Mouse (Mus musculus) spleen, adult 2 months (tissue): ENCODE data around the gene Cad. TPM values are rescaled to one million over a fixed set of nuclear protein-coding genes. Genes with fewer than 3 reads are reported as not detected.

Experiments
- DNase-seq, 2 experiments: peaks; one replicate each; pipeline versions ENCODE4 v3.0.0 to v3.0.0-alpha.2; 2012 to 2021; ENCODE audit warnings: low spot score in 2 of 2, low read depth in 1 of 2
- H3K27ac ChIP-seq: fragments of 200-500 bp; 2 replicates; pipeline ENCODE4 v1.5.1; 2012; ENCODE audit warnings: low read length, inconsistent platforms; ENCODE audit not compliant: insufficient read depth
- H3K27me3 ChIP-seq: fragments of 200-500 bp; 2 replicates; pipeline ENCODE4 v1.6.1; 2012; ENCODE audit warnings: mild to moderate bottlenecking, moderate library complexity, low read length, inconsistent platforms; ENCODE audit not compliant: control insufficient read depth, insufficient read depth
- H3K36me3 ChIP-seq: fragments of 200-500 bp; 2 replicates; pipeline ENCODE4 v1.6.1; 2012; ENCODE audit warnings: mild to moderate bottlenecking, low read length, inconsistent platforms; ENCODE audit not compliant: control insufficient read depth, insufficient read depth
- H3K4me1 ChIP-seq: fragments of 200-500 bp; 2 replicates; pipeline ENCODE4 v1.6.1; 2011; ENCODE audit warnings: inconsistent platforms; ENCODE audit not compliant: control insufficient read depth, insufficient read depth, insufficient read length
- H3K4me3 ChIP-seq: fragments of 200-500 bp; 2 replicates; pipeline ENCODE4 v1.5.1; 2011; ENCODE audit warnings: mild to moderate bottlenecking, inconsistent platforms; ENCODE audit not compliant: insufficient read depth, insufficient read length; ENCODE audit errors: extremely low read depth
- CTCF ChIP-seq: fragments of 200-500 bp; IDR thresholded peaks from 2 replicates; pipeline ENCODE4 v1.5.1; 2011; ENCODE audit warnings: mild to moderate bottlenecking, inconsistent platforms; ENCODE audit not compliant: insufficient read depth, insufficient read length, insufficient replicate concordance; ENCODE audit errors: extremely low read depth
- POLR2A ChIP-seq: fragments of 200-500 bp; IDR thresholded peaks from 2 replicates; pipeline ENCODE4 v1.6.1; 2011; ENCODE audit warnings: low read depth, low read length, inconsistent platforms
- WGBS: fragments of 180-500 bp; shearing (Covaris S2); methylation state at CpG from one replicate; pipeline ENCODE4 v1.1.7; 2018; 5-methylcytosine and 5-hydroxymethylcytosine counted together
- polyA plus RNA-seq: library from polyadenylated mRNA; depleted of rRNA; stranded (reverse); fragments of >200 nt; gene quantifications from 2 replicates; pipeline ENCODE4 v1.2.3, GENCODE M21; 2012

Cad gene
- polyA plus RNA-seq, 1 experiment: 44.0 TPM

DNA sequence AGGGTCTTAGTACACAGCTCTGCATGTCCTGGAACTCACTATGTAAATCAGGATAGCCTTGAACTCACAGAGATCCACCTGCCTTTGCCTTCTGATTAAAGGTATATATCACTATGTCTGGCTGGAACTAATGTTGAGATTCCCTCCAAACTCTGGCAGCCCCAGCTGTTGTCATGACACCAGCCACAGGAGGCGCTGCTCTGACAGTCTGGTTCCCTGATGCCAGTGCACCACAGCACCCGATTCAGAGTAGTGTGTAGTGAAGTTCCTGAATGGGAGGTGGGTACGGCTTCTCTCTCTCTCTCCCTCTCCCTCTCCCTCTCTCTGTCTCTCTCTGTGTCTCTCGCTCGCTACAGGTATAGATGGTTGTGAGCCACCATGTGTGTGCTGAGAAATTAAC is 27.8 kb downstream of the Cad start:
- peak; percentile 68; the same call in 1 of the 2 replicates for TF ChIP-seq CTCF
- TF ChIP-seq POLR2A: no peak
- Histone ChIP-seq H3K4me1 (peaks cover 7% of the 10 kb centered on the region; the same call in 1 of the 2 replicates), H3K4me3 (no peak overlapping the region), H3K27me3 (no peaks in the 10 kb centered on the region), H3K36me3 (peaks cover 3% of the 10 kb centered on the region), H3K27ac (no peak overlapping the region)
- peak in 1 of 2 experiments; percentile 75 for DNase-seq
- WGBS: 23% methylated on average over 5 of the region's 5 CpGs

DNA sequence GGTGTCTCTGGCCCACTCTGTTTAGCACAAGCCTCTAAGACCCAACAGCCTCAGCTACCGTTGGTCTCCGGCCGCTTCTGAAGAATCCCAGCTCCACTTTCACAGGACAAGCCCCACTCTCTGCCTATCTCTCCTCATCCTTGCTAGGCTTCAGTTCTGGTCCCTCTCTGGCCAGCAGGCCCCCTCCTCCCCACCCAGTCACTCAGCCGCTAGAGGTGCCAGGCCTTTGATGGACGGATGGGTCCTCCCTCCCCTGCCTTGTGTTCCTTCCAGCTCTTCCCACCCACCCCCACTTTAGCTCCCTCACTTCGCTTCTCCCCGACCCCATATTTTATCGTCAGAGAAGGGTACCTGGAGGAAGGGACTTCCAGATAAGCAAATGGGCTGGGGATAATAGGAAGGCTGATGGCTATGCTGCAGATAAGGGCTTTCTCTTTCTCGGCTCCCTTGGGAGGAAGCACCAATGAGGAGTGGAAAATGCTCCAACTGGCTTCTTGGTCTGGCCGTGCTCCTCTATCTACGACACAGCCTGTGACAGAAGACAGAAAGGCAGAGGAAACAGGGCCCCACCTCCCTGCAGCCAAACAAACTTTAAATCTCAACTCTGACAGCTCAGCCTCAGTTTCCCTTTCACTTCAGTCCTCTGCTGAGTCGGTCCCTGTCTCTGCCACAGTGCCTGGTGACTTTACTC is 28.5 kb downstream of the Cad start:
- 32% methylated on average over 12 of the region's 12 CpGs for WGBS

DNA sequence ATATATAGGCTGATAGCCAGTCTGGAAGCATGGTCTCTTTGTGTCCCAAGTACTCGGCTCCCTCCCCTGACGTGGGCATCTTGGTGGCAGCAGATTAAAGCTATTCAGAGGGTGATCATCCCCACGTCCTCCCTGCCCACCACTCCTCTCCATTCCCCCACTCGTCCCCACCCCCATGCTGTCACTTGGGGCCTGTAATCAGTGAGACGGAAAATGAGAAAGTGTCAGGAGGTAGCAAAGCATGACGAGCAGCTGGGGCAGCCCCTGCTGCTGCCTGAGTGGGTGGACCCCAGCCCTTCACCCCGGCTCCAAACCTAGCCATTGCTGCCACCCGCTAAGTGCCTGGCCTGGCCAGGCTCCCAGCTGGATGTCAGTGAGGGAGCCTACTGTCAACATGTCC is 29.4 kb downstream of the Cad start:
- Histone ChIP-seq H3K27ac (no peak overlapping the region), H3K36me3 (no peaks in the 10 kb centered on the region), H3K4me1 (peaks cover 7% of the 10 kb centered on the region; the same call in 1 of the 2 replicates), H3K27me3 (no peaks in the 10 kb centered on the region), H3K4me3 (no peak overlapping the region)
- 32% methylated on average over 8 of the region's 8 CpGs for WGBS
- DNase-seq: peak in 1 of 2 experiments; percentile 46
- no peak for TF ChIP-seq CTCF
- TF ChIP-seq POLR2A: no peak

More for the DNA sequence above, 28.5 kb downstream of the Cad start:
- Histone ChIP-seq H3K36me3 (no peaks in the 10 kb centered on the region), H3K27me3 (no peaks in the 10 kb centered on the region), H3K27ac (no peak overlapping the region), H3K4me1 (peaks cover 7% of the 10 kb centered on the region; the same call in 1 of the 2 replicates), H3K4me3 (no peak overlapping the region)
- TF ChIP-seq CTCF: no peak
- no peak for TF ChIP-seq POLR2A
- DNase-seq: peak in 1 of 2 experiments; percentile 23

DNA sequence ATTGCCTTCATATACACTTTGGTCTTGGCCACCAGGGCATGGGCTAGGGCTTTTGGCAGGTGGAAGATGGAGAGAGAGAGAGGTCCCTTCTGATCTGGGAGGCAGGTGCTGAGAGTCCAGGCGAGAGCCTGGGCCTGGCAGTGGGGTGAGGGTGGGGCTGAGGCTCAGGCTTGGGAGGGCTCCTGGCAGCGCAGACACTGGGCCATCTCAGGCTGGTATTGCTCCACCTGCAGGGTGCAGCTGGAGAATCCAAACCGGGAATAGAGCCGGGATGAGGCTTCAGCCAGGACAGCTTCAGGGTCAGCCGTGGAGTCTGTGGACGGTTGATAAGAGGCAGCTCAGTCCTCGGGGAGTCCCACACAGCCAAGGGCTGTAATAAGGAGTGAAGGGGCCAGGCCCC is 32.0 kb downstream of the Cad start:
- TF ChIP-seq POLR2A: no peak
- no peak for TF ChIP-seq CTCF

DNA sequence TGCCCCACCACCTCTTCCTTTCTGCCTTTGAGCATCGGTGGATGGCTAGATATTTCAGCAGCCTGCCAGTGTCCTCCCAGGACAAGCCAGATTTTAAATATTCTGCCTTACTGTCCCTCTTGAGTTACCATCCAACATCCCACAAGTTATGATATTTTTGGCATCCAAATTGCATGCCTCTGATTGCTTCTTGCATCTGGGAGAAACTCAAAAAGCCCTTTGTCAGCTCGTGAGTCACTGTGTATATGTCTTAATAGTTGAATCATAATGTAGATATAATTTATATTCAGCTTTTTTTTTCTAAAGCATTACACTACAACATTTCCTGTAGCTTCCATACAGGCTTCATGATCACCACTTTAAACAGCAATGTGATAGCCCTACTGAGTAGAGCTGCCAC is 32.6 kb downstream of the Cad start:
- H3K27me3 ChIP-seq: peaks cover 5% of the 10 kb centered on the region

More for the DNA sequence above, 32.0 kb downstream of the Cad start:
- peaks cover 7% of the 10 kb centered on the region; the same call in 1 of the 2 replicates for H3K4me1 ChIP-seq
- 59% methylated on average over 7 of the region's 7 CpGs for WGBS
- peak in 1 of 2 experiments; percentile 2 for DNase-seq
- H3K27me3 ChIP-seq: peaks cover under 1% of the 10 kb centered on the region
- H3K4me3 ChIP-seq: no peak overlapping the region
- H3K27ac ChIP-seq: no peak overlapping the region
- no peaks in the 10 kb centered on the region for H3K36me3 ChIP-seq

DNA sequence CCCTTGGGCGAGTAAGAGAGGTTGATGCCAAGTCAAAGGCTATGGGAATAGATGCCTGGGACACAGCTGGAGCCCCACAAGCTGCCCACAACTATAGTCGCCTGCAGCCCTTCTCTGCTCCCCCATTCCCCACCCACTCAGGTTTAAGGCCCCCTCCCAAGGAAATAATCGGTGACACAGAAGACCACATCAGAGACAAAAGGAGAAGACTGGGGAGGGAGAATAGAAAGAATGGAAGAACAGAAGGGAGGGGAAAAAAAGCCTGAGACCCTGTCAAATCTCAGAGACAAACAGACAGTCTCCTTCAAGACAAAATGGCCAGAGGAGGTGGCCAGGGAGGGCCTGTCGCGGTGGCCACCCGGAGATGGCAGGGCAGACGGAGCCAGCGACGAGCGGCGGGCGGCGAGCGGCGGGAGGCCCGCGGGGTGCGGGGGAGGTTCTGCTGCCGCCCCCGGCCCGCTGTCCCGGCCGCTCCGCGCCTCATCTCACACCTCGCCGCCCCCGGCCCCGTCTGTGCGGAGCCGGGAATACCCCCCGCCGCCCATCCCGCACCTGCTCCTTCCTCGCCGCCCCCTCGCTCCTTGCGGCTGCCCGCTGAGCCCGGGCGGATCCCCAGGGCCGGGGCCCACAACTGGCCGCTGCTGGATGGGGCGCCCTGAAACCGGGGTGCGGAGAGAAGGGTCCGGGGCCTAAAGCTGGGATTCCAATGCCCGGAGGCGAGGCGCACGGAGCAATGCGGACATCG is 37.8 kb downstream of the Cad start:
- 10% methylated on average over 47 of the region's 53 CpGs for WGBS
- H3K36me3 ChIP-seq: no peaks in the 10 kb centered on the region
- H3K4me3 ChIP-seq: peak overlapping the region; percentile 32; the same call in 1 of the 2 replicates
- no peak overlapping the region for H3K27ac ChIP-seq
- DNase-seq: peak in 1 of 2 experiments; percentile 3
- H3K4me1 ChIP-seq: peaks cover 22% of the 10 kb centered on the region
- peaks cover 29% of the 10 kb centered on the region for H3K27me3 ChIP-seq
- TF ChIP-seq CTCF (no peak), POLR2A (no peak)

More for the DNA sequence above, 32.6 kb downstream of the Cad start:
- no peak overlapping the region for H3K4me3 ChIP-seq
- peaks cover 7% of the 10 kb centered on the region; the same call in 1 of the 2 replicates for H3K4me1 ChIP-seq
- H3K27ac ChIP-seq: no peak overlapping the region
- no peaks in the 10 kb centered on the region for H3K36me3 ChIP-seq
- no peak for DNase-seq
- 75% methylated on average over 2 of the region's 2 CpGs for WGBS
- TF ChIP-seq CTCF (no peak), POLR2A (no peak)
